Mouse (Mus musculus) spleen, adult 2 months (tissue): ENCODE data around the gene Qtrt2.

ENCODE experiments used
- CTCF ChIP-seq: fragments of 200-500 bp; IDR thresholded peaks from 2 replicates; pipeline ENCODE4 v1.5.1; 2011; ENCODE audit warnings: mild to moderate bottlenecking, inconsistent platforms; ENCODE audit not compliant: insufficient read depth, insufficient read length, insufficient replicate concordance; ENCODE audit errors: extremely low read depth
- POLR2A ChIP-seq: fragments of 200-500 bp; IDR thresholded peaks from 2 replicates; pipeline ENCODE4 v1.6.1; 2011; ENCODE audit warnings: low read depth, low read length, inconsistent platforms

DNA sequence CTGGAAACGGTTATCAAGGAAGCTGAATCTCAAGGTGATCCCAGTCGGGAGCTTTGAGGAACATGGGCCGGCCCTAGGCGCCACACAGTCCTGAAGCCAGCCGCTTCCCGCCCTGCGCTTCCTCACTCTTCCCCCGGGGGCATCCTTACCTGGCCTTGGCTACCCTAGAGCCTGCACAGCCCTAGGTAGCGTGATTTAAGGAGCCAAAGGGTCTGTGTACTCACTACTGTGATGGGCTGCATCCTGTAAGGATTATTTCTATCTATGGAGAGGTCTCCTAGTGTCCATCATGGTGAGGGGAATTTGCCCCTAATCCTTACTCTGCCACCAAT, 36.6 kb downstream of the Qtrt2 start:
- TF ChIP-seq CTCF, result peak; percentile 25; the same call in 1 of the 2 replicates
- TF ChIP-seq POLR2A, result no peak
